20 mouse cellular contexts compared by ENCODE assay signal in the genomic region with DNA sequence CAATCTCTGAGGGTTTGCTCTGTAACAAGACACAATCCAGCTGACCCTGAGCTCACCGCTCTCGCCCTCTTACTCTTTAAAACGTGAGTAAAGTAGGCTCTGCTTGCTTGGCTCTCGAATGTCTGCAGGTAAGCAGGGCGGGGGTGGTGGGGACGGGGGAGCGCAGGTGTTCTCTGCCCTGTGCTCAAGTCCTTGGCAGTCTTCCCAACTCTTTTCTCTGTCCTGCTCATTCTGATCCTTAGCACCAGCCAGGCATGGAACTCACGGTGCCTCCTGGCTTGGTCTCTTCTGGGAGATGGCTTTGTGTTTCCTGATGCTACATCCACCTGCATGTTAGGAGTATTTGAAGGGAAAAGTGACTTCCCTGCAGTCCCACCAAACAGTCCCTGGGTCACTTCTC.
A peak's percentile ranks its signal among the peaks of the same experiment; 100 is the strongest.
DNase-seq lines count a peak whose midpoint lies in the region; ATAC-seq lines count a peak whose summit lies in the region.
"Had no signal": no experiment of that assay in that cellular context is flagged by ENCODE, and none has a peak within 500 bp of the region (broad histone marks: within the 10 kb centered on the region; RNA-seq: fewer than 3 reads in every experiment).

No protein-coding gene starts in this region.

- peaks cover 18% of the 10 kb centered on the region for H3K4me1 ChIP-seq in lung, embryonic 16.5 days (replicated peaks; ENCODE audit: control insufficient read depth, insufficient read depth, low read length)

- DNase-seq in cerebellum, postnatal 36 days, result no peak
- peak; percentile 14 for DNase-seq in kidney, adult 9 months
- no peak for DNase-seq in kidney, postnatal 10 days
- DNase-seq in lung, adult 18-20 months, result no peak
- DNase-seq in right cerebral cortex, adult 18-20 months, result no peak
- DNase-seq in MN1 (ENCODE audit: low spot score), result no peak
- DNase-seq: adrenal gland, adult 8-10 months; gastrocnemius, adult 2 months; heart, postnatal 36 days; lung, postnatal 14 days; thymus, postnatal 14 days had no signal

- peak; percentile 60 for ATAC-seq in cerebellum, adult (ENCODE audit: insufficient number of reproducible peaks, low FRiP score, low TSS enrichment)
- peak; percentile 58 for ATAC-seq in lung, embryonic 16.5 days (ENCODE audit: low read depth)
- ATAC-seq: midbrain, embryonic 13.5 days; Patski had no signal

- H3K9ac ChIP-seq in lung, embryonic 16.5 days (ENCODE audit: low read length), result no peak overlapping the region
- H3K9ac ChIP-seq: heart, embryonic 13.5 days; hindbrain, embryonic 14.5 days; midbrain, embryonic 13.5 days; neural tube, embryonic 13.5 days had no signal

- H3K27ac ChIP-seq in lung, embryonic 16.5 days (ENCODE audit: low read length), result no peak overlapping the region
- H3K27ac ChIP-seq: gastrocnemius, adult 2 months; heart, embryonic 13.5 days; hindbrain, embryonic 14.5 days; midbrain, embryonic 13.5 days; neural tube, embryonic 13.5 days had no signal

- H3K27me3 ChIP-seq in lung, embryonic 16.5 days (ENCODE audit: control insufficient read depth, insufficient read depth, low read depth, low read length), result no peaks in the 10 kb centered on the region
- H3K27me3 ChIP-seq: heart, embryonic 13.5 days; midbrain, embryonic 13.5 days; neural tube, embryonic 13.5 days; Patski had no signal

- no peaks in the 10 kb centered on the region for H3K9me3 ChIP-seq in lung, embryonic 16.5 days (ENCODE audit: control insufficient read depth, low read length)
- H3K9me3 ChIP-seq: heart, embryonic 13.5 days; midbrain, embryonic 13.5 days; neural tube, embryonic 13.5 days had no signal

- H3K4me3 ChIP-seq in lung, embryonic 16.5 days (ENCODE audit: low read length), result no peak overlapping the region
- H3K4me3 ChIP-seq: erythroblast, embryonic 14.5 days; gastrocnemius, adult 2 months; heart, embryonic 13.5 days; midbrain, embryonic 13.5 days; neural tube, embryonic 13.5 days had no signal

- 41% methylated on average over 8 of the region's 8 CpGs for WGBS in lung, embryonic 16.5 days

- H3K4me2 ChIP-seq in lung, embryonic 16.5 days (ENCODE audit: low read depth, low read length), result no peak overlapping the region
- H3K4me2 ChIP-seq: heart, embryonic 13.5 days; hindbrain, embryonic 14.5 days; liver, embryonic 11.5 days; midbrain, embryonic 13.5 days; neural tube, embryonic 13.5 days had no signal

- H3K36me3 ChIP-seq in lung, embryonic 16.5 days (ENCODE audit: control insufficient read depth, insufficient read depth, low read length), result no peaks in the 10 kb centered on the region
- H3K36me3 ChIP-seq: midbrain, embryonic 13.5 days; neural tube, embryonic 13.5 days had no signal
